Mouse (Mus musculus): ENCODE measurements at regions not wholly inside any gene's neighbourhood (a gene's known extent, or its start where the extent isn't known, plus 50 kb on each side); places are given as distances from the start of the nearest gene placed in this dataset.

DNA sequence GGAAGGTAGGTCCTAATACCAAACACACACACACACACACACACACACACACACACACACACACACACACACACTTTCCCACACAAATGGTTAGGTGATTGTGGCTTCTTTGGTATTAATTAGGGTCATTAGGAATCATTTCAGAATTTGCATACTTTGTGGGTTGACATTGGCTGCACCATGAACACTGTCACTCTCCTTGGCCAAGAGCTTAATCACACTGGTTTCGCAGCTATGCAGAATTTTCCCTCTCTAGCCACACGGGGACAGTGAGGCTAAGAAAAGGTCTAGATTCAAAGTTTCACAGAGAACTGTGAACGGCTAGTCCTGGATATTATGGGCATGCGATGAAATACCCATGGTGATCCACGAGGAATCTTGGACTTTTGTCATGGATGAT is 597.5 kb downstream of the Slc4a3 start:
- TF ChIP-seq CTCF (IDR thresholded peaks at IDR 0.05; ENCODE audit: low read depth) = no peak
- TF ChIP-seq EP300 (IDR thresholded peaks at IDR 0.05; ENCODE audit: low read depth) = no peak

Measured in liver, postnatal 0 days (tissue).